Mouse (Mus musculus): Measurements from ENCODE around the gene Large1.
"Not testable (repeated sequence)": the region's sequence is repeated elsewhere in the genome, so short reads cannot be mapped to it uniquely, and the experiment has no call there.

Large1 gene

DNA sequence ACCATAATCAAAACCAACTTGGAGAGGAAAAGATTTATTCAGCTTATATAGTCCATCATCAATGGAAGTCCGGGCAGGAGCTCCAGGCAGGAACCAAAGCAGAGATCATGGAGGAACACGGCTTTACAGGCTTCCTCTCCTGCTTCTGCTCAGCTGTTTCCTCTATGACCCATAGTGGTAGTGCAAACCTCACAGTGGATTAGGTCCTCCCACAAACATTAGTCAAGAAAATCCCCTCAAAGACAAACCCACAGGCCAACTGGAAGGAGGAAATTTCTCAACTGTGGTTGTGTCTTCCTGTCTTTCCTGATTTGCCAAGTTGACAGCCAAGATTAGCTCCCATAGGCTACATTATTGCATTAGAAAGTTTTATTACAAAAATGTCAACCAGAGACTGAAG lies 59.7 kb downstream of the Large1 start:
- DNase-seq (ENCODE audit: low spot score), result no peak

DNA sequence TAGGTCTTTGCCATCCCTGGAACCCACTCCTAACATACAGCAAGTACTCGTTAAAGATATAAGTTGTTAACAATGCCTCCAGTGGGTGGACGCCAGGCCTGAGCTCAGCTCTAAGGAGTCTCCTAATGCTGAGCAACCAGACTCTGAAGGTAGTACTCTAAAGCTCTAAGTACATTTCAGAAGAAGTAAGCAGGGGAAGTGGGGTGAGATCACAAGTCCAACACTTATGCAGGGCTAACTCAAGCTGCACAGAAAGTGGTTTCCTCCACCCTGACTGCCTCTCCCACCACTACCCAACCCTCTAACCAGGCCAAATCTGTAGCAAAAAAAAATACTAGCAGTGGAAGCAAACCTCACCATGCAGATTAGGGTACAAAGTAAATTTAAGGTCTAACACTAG lies 61.7 kb downstream of the Large1 start:
- no peak for DNase-seq (ENCODE audit: low spot score)

DNA sequence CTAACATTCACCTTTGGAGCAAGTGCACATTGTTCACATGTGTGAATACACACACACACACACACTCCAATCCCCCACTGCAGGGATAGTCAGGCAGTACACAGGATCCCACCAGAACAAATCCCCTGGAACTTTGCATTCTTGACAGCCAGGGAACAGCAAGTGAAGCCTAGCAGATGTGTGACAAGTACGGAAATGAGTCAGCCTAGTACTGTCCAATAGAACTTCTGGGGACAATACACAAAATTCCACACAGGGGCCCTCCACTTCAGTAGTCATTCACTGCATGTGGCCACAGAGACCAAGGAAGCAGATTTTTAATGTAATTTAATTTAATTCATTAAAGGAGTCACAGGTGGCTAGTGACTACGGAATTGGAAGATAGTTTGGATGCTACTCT lies 62.7 kb downstream of the Large1 start:
- no peak for DNase-seq (ENCODE audit: low spot score)

- no peak for DNase-seq (ENCODE audit: low spot score)
These were observed 63.5 kb downstream of the Large1 start for GRCm38 (mm10) chr8:73289831-73290230.

- DNase-seq (ENCODE audit: low spot score), result no peak
These were observed 71.3 kb downstream of the Large1 start for GRCm38 (mm10) chr8:73281996-73282395.

DNA sequence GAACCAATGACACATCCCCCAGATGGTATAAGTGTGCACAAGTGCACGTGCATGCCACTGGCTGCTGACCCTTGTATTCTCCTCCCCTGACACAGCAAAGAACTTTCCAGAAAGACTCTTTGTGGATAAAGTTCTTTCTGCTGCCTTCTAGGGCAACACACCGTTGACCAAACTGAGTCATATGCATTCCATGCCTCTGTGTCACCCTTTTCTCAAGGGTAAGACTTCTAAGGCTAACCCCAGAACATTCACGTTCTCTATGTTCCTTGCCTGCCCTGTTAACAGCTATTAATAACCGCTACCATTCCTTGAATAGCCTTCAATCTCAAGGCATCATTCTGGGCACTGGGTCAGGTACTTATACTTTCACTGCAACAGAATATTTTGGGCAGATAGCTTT lies 77.3 kb downstream of the Large1 start:
- DNase-seq (ENCODE audit: low spot score), result no peak

DNA sequence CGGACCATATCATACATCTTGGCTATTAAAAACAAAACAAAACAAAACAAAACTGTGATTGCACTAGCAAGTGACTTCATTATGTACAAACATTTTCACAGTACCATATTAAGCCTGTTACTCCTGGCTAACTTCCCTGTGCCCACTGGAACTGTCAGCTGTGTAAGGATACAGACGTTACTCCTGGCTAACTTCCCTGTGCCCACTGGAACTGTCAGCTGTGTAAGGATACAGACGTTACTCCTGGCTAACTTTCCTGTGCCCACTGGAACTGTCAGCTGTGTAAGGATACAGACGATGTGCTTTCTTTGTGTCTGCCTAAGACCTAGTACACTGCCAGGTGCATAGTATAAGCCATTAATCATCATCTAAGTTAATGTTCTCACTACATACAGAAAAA lies 77.9 kb downstream of the Large1 start:
- not testable (repeated sequence) for DNase-seq (ENCODE audit: low spot score)

DNA sequence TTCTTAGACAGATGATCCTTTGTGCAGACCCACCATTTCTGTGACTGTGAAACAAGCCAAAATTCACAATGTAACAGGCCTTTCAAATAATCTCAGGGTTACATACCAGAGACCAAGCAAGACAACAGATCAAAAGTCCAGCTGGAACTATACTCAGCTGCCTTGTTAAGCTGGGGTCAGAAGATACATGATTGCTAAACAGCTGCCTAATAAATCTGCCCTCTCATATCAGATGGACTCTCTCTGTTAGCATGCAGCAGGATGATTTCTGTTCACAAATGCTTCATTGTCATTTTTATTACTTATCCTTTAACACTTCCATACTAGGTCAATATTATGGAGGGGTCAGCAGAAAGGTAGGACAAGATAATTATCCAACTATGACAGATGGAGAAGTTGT lies 80.2 kb downstream of the Large1 start:
- DNase-seq (ENCODE audit: low spot score), result no peak

DNA sequence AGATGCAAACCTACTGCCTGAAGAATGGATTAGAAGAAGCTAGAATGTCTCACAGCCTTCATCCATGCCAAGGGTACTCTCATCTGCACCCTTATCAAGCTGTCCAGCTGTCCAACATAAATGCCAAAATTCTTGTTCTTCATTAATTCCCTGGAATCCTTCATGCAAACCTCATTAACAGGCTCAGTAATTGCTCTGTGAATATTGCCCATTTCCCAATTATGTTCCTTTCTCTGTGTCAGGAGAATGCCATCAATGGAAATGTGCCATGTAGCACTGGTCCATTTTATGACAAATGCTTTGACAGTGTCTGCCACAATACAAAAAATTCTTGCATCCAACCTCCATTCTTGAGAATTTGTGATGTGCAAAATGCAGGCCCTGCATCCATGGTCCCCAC lies 82.3 kb downstream of the Large1 start:
- no peak for DNase-seq (ENCODE audit: low spot score)

GRCm38 (mm10) chr8:73257981-73258380 lies 95.4 kb downstream of the Large1 start:
- no peak for DNase-seq (ENCODE audit: low spot score)

GRCm38 (mm10) chr8:73244186-73244585 lies 109.2 kb downstream of the Large1 start:
- no peak for DNase-seq (ENCODE audit: low spot score)

DNA sequence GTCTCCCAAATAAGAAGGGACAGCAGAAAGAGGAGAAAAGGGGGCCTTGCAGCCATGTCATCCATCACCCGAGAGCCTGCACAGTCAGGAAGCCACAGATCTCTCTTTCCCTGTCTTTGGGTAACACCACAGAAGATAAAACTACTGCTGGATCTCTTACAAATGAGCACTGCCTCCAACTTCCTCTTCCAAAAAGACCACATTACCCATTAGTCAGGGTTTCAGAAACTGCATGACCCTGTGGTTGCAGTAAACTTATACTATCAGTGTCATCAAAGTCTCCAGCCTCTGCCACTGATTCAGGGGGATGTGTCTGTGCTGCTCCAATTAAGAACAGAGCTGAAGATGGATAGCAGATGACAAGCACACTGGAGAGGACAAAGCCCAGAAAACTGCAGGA lies 111.3 kb downstream of the Large1 start:
- no peak for DNase-seq (ENCODE audit: low spot score)

GRCm38 (mm10) chr8:73234209-73234608 lies 119.1 kb downstream of the Large1 start:
- DNase-seq (ENCODE audit: low spot score), result no peak

DNA sequence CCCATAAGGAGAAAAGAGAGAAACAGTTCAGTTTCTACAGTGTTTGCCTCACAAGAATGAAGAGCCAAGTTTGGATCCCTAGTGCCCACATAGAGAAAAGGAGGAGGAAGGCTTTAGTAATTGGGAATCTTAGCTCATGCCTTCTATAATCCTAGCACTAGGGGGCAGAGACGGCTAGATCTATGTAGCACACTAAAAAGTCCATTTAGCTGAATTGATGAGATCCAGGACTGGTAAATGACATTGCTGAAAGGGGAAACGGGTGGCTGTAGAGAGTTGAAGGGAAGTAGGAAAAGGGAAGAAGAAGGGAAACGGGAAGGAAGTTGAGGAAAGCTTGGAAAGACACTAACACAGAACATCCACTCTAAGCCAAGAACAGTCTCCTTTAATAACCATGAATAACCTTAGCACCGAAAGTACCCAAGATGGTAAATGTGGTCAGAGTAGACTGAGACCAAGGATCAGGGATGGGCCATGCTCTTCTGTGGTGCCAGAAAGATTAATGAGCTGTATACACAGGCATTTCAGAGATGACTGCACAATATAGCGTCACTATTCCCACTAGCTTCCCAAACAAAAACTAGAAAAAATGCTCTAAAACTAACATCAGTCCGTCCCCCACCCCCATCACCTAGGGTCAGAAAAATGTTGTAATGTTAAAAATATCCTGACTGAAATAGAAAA lies 119.8 kb downstream of the Large1 start:
- peak; percentile 73 for DNase-seq (ENCODE audit: low spot score)

DNA sequence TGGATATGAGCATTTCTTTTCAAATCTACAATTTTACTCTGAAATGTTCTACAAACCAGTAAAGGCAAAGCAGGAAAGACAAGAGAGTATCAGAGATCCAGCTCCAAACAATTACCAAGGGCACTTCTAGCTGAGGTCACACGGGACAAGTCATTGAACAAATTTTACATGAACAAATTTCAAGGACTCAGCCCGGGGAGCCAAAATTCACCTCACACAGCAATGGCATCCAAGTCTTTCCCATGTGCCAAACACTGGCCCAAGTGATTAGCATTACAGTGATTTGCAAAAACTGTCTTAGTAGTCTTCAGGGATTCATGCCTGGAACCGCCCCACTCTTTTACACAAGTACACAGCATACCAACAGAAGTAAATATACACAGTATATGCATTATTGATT lies 126.5 kb downstream of the Large1 start:
- no peak for DNase-seq (ENCODE audit: low spot score)

- DNase-seq (ENCODE audit: low spot score), result no peak
These were observed 127.7 kb downstream of the Large1 start for GRCm38 (mm10) chr8:73225654-73226053.

DNA sequence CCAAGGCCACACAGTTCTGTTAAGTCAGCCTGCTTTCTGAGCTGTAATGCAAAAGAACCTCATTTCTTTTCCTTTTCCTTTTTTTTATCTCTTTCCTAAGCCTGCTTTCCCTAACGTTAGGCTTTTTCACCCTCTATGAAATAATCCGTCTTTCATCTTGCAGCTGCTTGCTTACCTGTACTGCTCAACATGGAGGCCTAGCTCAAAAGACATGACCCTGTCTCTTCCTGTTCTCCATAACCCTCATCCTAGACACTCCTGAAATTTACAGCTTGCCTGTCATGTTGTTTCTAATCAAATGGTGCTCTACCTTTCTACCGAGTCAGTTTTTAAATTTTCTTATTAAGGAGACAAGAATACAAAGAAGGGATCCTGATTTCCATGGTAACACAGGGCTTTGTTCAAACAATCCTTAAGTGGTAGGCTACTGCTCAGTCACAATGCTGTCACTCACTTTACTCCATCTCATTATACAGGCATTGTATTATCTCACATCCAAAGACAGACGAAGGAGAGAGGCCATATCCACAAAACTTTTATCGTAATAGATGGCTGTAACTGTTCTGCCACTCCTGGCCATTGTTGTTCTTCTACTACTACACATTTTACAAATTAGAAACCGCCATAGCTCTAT lies 134.0 kb downstream of the Large1 start:
- DNase-seq (ENCODE audit: low spot score), result no peak

- DNase-seq (ENCODE audit: low spot score), result no peak
These were observed 146.5 kb downstream of the Large1 start for GRCm38 (mm10) chr8:73206831-73207230.

- DNase-seq (ENCODE audit: low spot score), result no peak
These were observed 151.5 kb downstream of the Large1 start for GRCm38 (mm10) chr8:73201854-73202253.

DNA sequence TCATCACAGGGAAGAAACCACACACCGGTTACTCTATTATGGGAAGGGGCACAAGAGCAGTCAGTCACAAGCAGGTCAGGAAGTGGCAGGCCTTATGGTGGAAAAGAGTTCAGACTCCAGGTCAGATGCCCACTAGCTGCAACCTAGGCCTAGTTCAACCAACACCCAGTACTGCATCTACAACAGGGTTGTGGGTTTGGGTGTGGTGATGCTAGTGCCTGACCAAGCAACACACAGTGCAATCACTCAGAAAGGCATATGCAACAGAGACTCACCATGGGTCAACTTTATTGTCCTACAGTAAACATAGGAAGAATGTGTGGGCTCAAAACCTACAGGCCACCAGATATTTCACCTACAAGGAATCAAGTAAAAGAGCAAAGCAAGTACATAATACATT lies 155.6 kb downstream of the Large1 start:
- no peak for DNase-seq (ENCODE audit: low spot score)

DNA sequence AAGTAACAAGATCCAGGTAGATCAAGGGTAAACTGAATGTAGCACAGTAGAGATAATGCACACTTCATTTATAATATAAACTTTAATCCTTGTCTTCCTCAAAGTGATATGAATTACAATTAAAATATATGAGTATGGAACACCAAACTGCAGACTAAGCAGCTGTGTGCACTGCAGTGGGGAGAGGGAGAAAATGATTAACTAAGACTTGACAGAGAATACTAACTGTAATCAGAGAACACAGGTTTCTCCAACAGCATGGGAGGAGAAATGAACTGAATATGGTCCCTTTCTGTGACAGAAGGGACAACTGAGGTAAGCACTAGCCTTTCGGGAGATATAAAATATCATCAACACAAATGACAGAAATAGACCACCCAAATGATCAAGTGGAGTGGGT lies 164.7 kb downstream of the Large1 start:
- DNase-seq (ENCODE audit: low spot score), result no peak

- DNase-seq (ENCODE audit: low spot score), result no peak
These were observed 166.0 kb downstream of the Large1 start for GRCm38 (mm10) chr8:73187381-73187780.

DNA sequence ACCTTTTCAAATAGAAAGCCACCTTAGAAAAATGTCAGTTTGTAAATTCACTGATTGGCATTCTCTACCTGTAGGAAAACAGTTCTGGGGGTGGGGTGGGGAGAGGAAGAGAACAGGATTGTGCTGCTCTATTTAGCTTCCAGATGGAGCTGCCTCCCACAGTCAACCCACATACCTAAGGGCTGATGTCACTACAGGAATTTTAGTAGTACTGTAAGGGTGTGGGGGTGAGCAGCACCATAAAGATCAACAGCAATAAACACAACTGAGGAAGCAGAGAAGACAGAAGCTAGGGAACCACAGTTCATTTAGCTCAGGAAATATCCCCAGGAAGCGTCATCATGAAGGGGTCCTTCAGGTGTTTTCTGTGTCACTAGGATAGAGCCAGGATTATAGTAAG lies 174.9 kb downstream of the Large1 start:
- no peak for DNase-seq (ENCODE audit: low spot score)

- peak; percentile 3 for DNase-seq (ENCODE audit: low spot score)
These were observed 180.7 kb downstream of the Large1 start for GRCm38 (mm10) chr8:73172661-73173060.

Data from retina, embryonic 14.5 days (tissue).